Mouse (Mus musculus) cerebellum, adult 11-12 months (tissue): Measurements from ENCODE around the gene Shroom3.
A peak's percentile ranks its signal among the peaks of the same experiment; 100 is the strongest.

Experiments used
- DNase-seq: peaks from one replicate; pipeline ENCODE4 v3.0.0; 2022

Shroom3 gene

DNA sequence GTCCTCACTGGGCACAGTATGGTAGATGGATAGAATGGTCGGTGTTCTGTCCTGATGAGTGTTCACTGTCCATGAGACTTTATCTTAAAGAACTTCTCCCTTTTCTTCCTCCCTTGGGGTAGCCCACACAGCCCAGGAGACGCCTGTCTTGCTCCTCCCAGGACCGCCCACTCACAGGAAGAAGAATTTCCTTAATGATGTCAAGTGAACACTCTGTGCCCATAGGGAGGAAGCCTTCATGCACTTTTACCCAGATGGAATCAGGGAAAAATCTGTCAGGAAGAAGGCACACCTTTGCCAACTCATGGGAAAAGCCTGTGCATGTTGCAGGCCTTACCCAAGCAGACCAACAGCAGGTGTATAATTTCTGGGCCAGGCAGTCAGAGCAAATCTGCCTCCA lies 174.9 kb downstream of the Shroom3 start:
- DNase-seq, result no peak

DNA sequence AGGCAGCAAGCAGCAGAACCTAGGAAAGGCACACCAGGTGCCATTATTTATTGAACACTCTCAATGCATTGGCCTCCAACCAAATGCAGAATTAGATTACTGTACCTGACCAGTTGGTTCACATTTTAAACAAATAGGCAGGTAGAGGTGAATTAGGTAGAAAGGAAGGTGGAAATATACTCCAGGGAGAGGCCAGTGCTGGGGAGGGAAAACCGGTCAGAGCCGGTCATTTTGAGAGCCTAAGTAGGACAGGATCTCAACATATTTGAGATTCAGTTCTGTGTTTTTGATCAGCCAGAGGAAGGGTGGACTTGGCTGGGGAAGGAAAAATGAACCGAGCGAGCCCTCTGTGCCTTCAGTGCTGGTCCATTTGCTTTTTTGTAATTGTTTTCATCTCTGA lies 175.3 kb downstream of the Shroom3 start:
- no peak for DNase-seq

DNA sequence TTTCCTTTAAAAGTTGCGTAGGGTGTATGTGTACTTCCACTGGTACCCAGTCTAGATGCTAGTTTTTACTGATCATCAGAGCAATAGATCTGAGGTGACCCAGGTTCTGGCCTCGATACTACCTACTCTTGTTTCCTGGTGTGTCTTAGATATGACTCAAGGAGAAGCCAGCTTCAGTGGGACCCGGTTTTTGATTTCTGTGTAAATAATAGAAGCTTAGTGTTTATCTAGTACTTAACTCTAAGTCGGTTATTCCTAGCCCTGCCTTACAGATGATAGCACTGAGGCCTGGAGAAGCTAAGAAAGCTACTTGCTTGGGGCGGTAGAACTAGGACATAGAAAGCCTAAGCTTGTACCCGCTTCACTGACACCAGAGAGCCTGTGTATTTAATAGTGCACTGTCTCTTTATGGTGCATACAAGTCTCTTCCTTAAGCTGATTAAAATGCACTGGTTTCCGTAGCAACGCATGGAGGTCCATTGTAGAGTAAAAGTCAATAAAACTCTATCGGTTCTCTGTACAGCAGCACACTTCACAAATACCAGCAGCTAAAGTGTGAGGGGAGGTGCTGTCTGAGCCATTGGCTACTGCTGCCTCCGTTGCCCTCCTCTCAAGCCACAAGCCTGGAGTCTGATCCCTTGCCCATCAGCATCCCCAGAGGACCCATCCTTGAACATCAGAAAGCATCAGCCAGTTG lies 178.3 kb downstream of the Shroom3 start:
- DNase-seq, result no peak

DNA sequence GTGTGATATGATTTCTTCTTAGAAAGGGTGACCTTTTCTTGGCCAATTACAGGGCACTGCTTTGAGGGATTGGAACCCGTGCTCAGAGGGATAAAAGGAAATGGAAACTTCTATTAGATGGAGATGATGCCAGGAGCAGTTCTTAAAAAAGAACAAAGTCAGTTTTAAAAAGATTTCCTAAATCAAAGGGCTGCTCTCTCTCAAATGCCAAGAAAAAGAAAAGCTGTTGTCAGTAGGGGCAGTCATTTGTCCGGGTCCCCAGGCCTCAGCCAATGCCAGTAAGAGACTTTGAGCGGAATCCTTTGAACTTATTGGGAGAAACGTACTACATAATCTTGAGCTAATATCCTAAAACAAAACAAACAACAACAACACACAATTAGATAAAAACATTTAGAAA lies 181.9 kb downstream of the Shroom3 start:
- DNase-seq, result no peak

DNA sequence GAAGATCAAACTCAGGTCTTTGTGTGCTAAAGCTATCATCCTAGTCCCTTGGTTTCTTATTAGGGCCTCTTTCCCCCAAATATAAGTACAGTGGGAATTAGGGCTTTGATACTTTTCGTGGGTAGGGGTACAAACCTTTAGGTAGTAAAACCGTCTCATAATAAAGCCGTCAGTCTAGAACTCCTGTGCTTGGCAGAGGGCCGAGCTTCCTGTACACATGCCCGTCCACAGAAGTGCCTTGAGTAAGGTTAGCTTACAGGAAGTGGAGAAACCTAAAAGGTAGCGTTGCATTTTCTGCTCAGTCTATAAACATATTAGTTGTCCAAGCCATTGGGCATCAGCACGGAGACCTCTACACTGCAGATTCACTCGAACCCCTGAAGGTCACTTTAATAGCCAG lies 183.3 kb downstream of the Shroom3 start:
- DNase-seq, result no peak

DNA sequence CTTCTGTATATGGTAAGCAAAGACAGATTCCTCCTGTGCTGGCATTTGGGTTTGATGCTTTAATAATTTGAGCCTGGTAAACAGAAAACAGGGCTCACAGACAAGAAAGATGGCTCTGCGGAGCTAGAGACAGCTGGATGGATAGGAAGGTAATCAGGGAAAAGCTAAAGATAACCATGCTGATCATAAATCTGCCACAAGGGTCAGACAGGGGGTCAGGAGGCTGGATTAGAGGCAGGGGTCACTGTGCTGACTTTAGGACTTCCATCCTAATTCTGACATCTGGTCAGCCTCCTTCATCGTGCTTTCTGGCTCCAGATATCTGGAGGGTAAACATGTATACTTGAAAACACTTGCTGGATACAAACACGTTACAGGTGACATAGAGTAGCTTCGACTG lies 184.0 kb downstream of the Shroom3 start:
- no peak for DNase-seq

DNA sequence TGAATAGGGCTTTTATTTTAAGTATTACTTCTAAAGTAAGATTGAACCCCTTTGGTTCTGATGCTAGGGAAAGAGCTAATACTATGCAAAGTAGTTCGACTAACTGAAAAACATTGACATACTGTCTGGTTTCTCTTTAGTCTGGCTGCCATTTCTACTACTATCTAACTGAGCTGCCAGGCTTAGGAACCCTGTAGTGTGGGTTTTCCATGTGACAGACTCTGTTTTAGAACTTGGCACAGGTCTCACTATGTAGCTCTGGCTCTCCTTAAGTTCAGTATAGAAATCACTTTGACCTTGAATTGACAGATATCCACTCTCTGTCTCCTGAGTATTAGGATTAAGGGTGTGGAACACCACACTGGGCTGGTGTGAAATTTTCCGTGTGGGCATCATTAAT lies 185.0 kb downstream of the Shroom3 start:
- DNase-seq, result no peak

DNA sequence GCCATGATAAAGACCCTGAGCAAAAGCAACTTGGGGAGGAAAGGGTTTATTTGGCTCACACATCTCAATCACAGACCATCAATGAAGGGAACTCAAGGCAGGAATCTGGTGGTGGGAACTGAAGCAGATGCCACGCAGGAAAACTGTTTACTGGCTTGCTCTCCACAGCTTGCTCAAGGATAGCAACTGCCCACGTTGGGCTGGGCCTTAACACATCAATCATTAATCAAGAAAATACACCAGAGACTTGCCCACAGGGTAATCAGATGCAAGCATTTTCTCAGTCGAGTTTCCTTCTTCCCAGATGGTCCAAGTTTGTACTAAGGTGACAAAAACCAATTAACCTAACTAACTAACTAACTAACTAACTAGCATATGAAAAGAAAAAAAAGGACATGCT lies 187.8 kb downstream of the Shroom3 start:
- DNase-seq, result no peak

DNA sequence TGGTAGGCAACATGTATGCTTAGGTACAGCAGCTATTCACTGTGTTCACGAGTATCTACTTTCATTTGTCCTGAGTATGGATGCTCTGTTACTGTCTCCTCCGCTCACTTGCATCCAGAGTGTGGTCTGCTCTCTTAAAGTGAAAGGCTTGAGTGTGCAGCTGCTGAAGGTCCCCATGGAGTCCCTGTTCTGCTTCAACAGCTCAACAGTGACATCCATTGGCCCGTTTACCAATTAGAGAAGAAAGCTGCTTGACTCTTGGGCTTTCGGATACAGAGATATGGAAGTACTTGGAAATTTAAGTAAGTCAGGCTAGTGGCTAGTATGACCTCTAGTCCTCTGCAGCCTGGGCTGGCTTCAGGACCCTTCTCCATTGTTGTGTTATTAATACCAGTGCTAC lies 188.9 kb downstream of the Shroom3 start:
- no peak for DNase-seq

DNA sequence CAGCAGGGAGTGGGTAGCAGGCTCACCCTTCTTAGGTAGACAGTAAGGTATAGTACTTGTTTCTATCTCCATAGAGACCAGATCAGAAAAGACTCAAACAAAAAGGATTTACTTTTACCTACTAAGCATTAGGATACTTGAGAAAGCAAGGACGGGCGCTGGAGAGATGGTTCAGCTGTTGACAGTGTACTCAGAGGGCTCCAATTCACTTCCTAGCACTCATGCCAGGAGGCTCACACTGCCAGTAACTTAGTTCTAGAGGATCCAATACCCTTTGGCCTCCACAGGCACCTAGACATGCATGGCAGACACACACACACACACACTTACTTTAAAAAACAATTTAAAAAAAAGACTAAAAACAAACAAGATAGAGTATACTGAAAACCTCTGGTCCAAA lies 189.8 kb downstream of the Shroom3 start:
- no peak for DNase-seq

DNA sequence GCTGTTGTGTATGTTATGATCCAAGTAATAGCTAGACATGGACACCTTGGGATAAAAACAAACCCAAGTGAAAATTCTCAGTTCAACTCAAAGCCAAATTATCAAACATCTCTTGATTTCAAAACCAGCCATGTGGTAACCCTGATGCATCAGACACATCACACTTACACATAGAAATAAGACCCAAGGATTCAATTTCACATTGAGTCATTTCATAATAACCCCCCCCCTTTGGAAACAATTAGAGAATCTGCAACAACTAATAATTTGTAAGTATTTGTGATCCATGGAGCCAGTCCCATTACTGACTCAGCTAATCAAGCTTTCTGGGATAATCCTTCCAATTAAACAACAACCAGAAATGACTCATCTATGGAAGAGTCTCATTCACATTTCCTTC lies 190.3 kb downstream of the Shroom3 start:
- no peak for DNase-seq

DNA sequence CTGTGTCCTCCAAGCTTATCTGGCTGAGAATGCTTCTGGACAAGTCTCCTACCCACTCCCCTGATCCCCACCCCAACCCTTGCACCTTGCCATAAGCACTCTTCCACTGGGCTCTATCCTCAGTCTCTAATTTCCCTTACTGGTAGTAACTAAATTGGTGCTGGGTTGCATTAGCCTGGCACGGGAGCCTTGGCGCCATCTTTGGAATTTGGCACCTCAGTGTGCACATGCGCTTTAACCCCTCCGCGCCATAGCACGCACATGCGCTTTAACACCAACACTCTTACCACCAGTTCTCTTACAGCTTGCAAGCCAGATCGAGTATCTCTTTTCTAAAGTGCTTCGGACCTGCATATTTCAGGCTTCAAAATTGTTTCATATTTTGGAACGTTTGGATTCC lies 192.6 kb downstream of the Shroom3 start:
- DNase-seq, result no peak

DNA sequence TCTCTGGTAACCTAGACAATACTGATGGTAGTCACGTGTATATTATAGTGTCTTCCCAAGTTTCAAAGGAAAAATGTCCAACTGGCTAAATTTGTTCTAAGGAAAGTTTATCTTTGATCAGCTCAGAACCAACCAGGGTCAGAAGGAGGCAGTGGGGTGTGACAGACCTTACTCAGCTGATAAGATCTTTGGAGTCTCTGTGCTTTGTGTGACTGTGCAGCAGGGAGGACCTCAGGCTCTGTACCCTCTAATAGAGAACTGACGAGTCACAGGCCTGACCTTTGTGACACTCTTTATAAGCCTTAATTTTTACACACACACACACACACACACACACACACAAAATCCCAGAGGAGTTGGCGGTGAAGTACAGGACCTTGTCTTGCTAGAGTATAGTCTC lies 193.9 kb downstream of the Shroom3 start:
- DNase-seq, result no peak

DNA sequence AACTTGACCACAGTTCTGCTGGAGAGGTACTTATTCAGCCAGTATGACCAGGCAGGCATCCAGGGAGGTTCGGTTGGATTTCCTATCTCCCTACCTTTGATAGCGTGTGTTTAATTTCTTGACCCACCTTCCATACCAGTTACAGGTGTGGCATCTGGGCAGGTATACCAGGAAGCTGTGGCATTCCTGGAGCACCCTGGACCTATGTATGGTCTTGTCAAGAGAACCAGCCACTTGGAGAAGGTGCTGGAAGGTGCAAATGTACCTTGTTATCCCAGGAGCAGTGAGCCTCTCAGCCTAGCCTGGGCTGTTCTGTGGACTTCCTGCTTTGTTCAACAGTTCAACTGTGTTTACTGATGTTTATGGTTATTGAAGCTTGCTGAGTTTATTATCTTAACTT lies 197.2 kb downstream of the Shroom3 start:
- no peak for DNase-seq

DNA sequence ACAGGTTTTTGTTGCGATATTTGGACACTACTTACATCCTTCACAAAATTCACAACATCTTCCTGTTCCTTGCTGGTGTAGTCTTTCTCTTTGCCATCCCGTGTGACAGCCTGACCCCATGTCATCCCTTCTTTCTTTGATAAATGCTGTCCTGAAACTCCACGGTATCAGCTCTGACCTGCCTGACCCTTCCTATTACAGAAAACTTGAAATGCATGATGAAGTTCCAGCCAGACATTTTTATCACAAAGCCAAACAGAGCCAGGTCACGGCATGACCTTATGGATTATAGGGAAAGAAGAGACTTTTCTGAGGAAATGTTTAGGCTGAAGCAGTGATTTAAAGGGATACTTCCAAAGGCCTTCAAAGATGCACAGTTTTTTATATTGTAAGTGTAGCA lies 197.7 kb downstream of the Shroom3 start:
- no peak for DNase-seq

DNA sequence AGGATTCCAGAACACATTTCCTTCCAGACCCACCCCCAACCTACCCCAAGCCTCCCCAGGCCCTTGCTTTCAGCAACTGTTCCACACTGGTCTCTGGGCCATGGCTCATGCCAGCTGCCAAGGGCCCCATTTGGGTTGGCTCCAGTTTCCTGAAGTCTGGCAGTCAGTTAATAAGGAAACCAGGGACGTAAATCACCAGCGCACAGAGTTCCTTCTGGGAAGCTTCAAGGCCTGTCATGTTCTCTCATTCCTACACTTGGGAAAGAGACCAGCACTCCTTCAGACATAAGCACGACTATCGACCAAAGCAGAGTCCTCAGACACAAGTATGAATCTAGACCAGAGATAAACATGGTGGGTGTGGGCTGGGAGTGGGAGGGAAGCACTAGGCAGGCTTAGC lies 202.9 kb downstream of the Shroom3 start:
- DNase-seq, result no peak

DNA sequence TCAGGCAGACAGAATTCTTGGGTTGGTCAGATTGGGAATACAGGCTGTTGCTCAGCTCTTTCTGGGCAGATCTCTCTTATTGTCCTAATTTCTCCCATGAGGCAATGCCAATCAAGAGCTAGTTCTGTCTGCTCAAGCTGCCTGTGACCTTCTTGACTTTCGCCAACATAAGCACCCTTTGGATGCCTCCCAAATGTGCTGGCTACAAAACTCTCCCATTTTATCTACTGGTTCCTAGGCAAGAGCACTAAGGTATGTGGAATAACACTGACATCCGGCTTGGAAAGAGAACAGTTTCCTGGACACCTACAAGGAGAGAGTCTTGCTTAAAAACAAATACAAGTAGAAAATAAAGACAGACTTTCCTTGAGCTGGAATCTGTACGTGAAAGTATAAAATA lies 204.3 kb downstream of the Shroom3 start:
- DNase-seq, result no peak

DNA sequence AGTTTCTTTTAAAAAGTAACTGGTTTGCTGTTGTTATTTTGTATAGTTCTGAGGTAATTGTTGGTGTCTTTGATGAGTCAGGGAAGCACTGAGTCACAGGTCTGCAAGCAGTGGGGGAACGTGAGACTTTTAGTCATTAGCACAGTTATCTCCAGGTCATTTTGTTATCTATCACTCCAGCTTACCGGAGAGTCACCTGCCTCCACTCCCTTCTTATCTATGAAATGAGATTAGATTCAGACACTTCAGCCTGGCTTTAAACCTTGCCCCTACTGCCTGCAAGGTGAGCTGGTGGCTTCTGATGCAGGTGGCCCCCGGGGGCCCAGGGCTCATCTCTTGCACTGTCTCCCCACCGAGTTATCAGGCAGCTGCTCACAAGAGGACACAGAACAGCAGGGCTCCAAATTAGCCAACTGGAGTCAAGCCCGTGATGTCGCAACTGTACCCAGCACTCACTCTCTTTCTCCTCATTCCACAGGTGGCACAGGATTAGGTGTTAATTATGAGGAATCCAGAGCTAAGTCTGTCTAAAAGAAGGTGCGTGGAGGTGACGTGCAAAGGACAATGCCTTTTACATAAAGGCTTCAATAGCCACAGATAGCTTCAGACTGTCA lies 205.5 kb downstream of the Shroom3 start:
- DNase-seq, result no peak

DNA sequence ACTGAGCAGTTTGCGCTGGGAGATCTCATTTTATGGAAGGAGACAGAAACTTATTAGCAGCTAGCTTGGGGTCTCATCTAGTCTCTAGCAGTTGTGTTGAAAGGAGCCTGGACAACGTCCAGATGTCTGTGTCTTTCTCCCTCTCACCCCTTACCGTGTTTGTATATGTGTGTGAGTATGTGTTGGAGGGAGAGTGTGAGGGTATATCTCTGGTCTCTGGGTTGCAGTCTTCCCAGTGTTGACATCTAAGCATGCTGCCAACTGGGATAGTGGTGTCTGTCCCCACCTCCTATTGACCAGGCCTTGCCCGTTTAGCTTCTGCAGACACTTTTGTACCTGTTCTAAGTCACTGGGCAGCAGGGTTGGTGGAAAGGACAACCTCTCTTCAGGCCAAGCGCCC lies 207.7 kb downstream of the Shroom3 start:
- DNase-seq, result no peak

DNA sequence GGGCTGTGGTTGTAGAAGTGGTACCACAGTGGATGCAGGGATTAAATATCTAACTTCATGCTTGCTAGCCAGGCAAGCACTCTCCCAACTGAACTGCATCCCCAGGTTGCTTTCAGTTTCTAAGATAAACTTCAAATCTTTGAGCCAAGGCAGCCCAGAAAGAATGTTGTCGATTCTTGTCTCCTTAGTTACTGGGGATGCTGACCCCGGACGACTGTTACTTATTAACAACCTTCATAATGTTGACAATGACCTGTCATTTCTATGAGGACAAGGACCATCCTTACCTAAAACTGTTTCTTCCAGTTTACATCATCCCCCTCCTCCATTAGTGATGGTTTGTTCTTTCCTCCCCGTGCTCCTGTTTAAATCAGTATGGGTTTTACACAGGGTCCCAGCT lies 210.0 kb downstream of the Shroom3 start:
- no peak for DNase-seq

DNA sequence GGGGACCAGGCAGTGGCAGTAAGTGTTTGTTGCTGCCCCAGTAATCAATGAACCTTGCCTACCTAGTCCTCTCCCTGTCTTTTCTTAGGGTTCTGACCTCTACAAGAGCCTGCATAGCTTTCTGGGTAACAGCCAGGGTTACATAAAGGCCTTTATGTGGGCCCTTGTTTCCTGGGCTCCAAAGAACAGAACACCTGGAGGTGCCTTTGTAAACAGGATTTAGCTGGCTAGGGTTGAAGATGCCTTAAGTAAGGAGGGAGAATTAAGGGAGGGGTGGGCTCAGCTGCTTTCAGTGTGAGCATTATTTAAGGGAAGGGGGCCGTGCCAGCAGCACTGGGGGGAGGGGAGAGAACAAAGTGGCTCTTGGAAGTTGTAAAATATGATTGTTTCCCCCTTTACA lies 210.5 kb downstream of the Shroom3 start:
- no peak for DNase-seq

DNA sequence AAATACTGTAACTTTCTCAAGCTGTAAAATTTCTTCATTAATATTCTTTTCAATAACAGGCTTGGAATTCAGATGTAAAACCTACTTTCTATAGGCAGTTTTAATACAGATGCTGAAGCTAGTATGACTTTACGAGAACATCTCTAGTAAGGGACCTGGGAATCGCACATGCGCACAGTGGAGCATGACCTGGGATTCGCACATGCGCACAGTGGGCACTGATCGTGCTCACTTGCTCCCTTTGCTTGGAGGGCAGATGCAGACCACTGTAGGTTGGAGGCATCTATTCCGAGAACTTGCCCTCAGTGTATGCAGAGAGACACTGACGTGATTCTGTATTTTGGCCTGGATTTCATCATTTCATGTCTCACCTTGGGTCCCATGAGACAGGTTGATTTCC lies 212.6 kb downstream of the Shroom3 start:
- no peak for DNase-seq

DNA sequence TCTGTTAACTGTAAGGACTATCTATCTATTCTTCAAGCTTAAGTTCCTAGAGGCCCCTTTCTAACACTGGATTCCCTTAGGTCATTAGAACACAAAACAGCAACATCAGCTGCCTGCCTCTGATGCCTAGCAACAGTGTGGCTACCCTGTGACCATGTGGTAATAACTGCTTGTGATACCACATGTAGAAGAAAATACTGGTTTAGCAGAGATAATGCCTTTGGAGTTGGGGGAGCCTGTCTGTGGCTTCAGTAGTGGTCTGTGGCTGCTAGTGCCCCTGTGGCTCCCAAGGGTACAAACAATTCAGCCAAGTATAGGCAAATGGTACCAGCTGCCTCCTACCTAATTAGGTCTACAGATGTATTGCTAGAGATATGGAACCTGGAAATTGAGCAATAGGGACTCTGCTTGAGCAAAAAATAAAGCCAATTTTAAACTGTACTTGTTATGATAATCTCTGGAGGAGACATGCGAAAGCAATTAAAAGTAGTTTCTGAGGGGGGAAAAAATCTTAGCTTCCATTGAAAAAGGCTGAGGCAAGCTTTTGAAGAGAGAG lies 213.6 kb downstream of the Shroom3 start:
- DNase-seq, result no peak

DNA sequence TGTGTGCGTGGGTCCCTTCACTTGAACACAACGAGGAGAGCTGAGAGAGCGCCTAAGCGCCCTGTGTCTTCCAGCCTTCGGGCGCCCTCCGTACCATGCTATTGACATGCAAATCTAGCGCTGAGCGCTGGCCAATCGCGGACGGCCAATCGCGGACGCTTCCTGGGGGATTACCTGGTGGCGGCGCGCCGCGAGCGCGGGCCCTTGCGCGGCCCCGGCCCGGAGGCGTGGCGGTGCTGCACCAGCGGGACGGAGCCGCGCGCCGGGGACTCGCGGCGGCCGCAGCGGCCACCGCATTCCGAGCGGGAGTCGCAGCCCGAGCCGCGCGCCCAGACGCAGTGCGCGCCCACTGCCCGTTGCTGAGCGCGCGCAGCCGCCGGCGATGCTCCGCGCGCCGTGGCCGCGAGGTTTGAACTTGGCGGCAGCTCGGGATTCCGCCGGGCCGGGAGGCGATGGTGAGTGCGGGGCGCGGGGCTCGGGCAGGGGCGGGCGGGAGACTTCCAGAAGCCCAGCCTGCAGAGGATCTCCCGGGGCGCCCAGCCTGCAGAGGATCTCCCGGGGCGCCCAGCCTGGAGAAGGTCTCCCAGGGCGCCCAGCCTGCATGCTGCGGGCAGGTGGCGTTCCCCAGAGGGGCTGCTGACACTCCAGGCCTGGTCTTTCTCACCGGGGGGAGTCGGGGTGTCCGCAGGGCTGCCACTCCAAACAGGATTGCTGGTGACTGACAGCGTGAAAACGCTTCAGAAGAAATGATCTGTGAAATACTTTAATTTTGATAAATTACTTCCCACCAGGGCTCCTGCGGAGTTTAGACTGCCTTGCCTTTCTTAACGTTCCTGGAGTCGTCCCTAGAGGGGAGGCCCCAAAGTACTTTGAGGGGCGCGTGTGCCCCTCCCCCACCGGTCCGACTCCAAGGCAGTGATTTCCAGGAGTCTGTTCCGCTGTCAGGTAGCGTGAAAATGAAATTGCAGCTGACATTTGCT lies 214.8 kb downstream of the Shroom3 start:
- peak; percentile 31 for DNase-seq
